Mouse (Mus musculus): ENCODE data around the gene Gm5128.
"Not testable (repeated sequence)": the region's sequence is repeated elsewhere in the genome, so short reads cannot be mapped to it uniquely, and the experiment has no call there.

Gene Gm5128

GRCm38 (mm10) chrX:135372984-135373383 lies at the start of gene Gm5128:
Gm5128 (plus strand) TSS chrX:135373284.
- not testable (repeated sequence) for DNase-seq

DNA sequence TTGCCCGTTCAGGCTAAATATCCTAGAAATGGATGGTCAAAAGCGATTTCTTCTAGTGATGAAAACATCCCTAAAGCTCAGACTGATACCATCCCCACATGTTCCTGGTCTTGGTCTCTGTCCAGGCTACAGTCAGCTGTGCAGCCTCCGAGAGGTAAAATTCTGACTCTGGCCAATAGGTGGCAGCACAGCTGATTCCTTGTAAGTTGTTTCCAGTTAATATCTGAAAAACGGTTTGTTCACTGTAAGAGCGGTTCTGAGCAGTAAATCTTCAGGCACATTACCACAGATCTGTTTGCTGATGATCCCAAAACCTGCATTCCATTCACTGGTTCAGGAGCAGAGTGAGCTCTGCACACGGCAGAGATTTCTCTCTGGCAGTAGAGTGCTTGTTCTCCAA lies 12.4 kb upstream of the Gm5128 start:
- DNase-seq, result not testable (repeated sequence)

GRCm38 (mm10) chrX:135361943-135362342 lies 11.1 kb upstream of the Gm5128 start:
- DNase-seq, result not testable (repeated sequence)

- not testable (repeated sequence) for DNase-seq
These were observed 30.5 kb downstream of the Gm5128 start for GRCm38 (mm10) chrX:135403578-135403977.

DNA sequence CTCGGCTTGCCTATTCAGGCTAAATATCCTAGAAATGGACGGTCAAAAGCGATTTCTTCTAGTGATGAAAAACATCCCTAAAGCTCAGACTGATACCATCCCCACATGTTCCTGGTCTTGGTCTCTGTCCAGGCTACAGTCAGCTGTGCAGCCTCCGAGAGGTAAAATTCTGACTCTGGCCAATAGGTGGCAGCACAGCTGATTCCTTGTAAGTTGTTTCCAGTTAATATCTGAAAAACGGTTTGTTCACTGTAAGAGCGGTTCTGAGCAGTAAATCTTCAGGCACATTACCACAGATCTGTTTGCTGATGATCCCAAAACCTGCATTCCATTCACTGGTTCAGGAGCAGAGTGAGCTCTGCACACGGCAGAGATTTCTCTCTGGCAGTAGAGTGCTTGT lies 48.1 kb downstream of the Gm5128 start:
- DNase-seq, result not testable (repeated sequence)

DNA sequence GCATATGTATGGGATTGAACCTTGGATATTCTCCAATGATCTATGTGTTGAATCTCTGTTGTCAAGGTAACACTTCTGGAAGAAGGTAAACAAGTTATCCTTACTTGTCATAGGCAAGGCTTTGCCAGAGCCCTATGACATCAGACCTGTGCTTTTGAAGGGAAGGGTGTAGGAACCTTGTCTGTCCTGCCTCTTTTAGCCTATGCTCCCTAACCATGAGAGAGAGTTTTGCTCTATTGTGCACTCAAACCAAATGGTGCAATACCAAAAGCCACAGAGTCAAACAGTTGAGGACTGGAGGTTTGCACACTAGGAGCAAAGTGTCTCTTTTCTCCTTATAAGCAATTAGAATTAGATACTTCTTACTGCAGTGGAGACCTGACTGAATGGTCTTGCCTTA lies 48.7 kb downstream of the Gm5128 start:
- DNase-seq, result not testable (repeated sequence)

GRCm38 (mm10) chrX:135422473-135422872 lies 49.4 kb downstream of the Gm5128 start:
- not testable (repeated sequence) for DNase-seq
